In the genomic region with DNA sequence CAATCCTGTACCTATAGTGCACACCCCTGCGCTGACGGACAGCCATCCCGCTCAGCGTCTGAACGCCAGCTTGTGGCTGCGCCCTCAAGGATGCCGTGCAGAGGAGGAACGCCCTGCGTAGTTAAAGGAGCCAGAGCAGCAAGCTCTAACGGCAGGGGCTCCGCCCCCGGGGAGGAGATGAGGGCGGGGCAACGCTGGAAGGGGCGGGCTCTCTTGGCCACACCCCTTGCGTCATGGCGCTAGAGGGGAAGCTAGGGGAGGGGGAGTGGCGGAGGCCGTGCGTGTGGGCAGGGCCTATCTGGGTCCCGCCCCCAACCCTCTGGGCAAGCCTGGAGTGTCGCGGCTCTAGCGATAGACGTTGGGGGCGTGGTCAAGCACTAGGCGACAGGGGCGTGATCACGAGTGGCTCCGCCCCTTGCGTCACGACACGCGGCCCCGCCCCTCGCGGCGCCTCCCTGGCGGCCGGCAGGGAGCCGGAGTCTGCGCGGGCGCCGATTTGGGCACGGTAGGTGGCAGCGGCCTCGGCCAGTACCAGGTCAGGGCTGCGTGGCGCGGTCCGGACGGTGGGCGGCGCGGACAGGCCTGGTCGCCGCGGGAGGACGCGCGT, we compare ENCODE assay signal across 1 mouse cellular context.
TF ChIP-seq lines count a peak whose summit lies in the region.

A gene (plus strand): TSS at position 425 of the 607 bp plus-strand sequence.

TF ChIP-seq in CH12.LX, 34 proteins besides CTCF, POLR2A, EP300 and RAD21 (continued from another document):
- TF ChIP-seq ELF1 (IDR thresholded peaks at IDR 0.05; ENCODE audit: low read depth, low read length) (peak; percentile 45; the same call in 1 of the 2 replicates), MAZ (IDR thresholded peaks at IDR 0.05; ENCODE audit: low read depth, low read length) (peak; percentile 79; the same call in 1 of the 2 replicates), CHD2 (IDR thresholded peaks at IDR 0.05; ENCODE audit: low read length) (no peak)
